ENCODE assay signal across 12 mouse cellular contexts in genomic region chr16:94254415-94254891, GRCm38 (mm10). TPM values are rescaled to one million over a fixed set of nuclear protein-coding genes. Genes with fewer than 3 reads are reported as not detected.
A peak's percentile ranks its signal among the peaks of the same experiment; 100 is the strongest.
DNase-seq lines count a peak whose midpoint lies in the region; ATAC-seq and TF ChIP-seq lines count a peak whose summit lies in the region.
"Had no signal": no experiment of that assay in that cellular context is flagged by ENCODE, and none has a peak within 500 bp of the region (broad histone marks: within the 10 kb centered on the region; RNA-seq: fewer than 3 reads in every experiment).

No protein-coding gene starts in this region.

- no peak overlapping the region for H3K27ac ChIP-seq in forebrain, embryonic 14.5 days (ENCODE audit: low read depth, low read length)
- no peak overlapping the region for H3K27ac ChIP-seq in forebrain, embryonic 11.5 days (ENCODE audit: low read depth, low read length)
- H3K27ac ChIP-seq in stomach, embryonic 15.5 days, result no peak overlapping the region
- H3K27ac ChIP-seq in stomach, postnatal 0 days (replicated peaks), result no peak overlapping the region
- 0 out of 2 replicates have a peak overlapping the region, but pooled peaks have one; percentile 17 for H3K27ac ChIP-seq in limb, embryonic 15.5 days
- H3K27ac ChIP-seq: liver, embryonic 13.5 days had no signal

- no peak for TF ChIP-seq CTCF in stomach, postnatal 0 days (IDR thresholded peaks at IDR 0.05; ENCODE audit: low read depth)

- peak; percentile 33 for DNase-seq in forebrain, embryonic 14.5 days (ENCODE audit: low spot score)
- no peak for DNase-seq in forebrain, embryonic 11.5 days (ENCODE audit: low spot score)
- no peak for DNase-seq in stomach, postnatal 0 days (ENCODE audit: low spot score)
- no peak for DNase-seq in cerebellum, adult 18-20 months
- DNase-seq in spleen, adult 18-20 months, result no peak
- DNase-seq in left cerebral cortex, postnatal 36 days (ENCODE audit: low spot score in 2 of 2), result no peak
- DNase-seq: cerebellum, postnatal 10 days; kidney, postnatal 36 days; liver, embryonic 13.5 days had no signal

- H3K4me3 ChIP-seq in forebrain, embryonic 14.5 days (ENCODE audit: low read depth, low read length), result no peak overlapping the region
- no peak overlapping the region for H3K4me3 ChIP-seq in forebrain, embryonic 11.5 days (ENCODE audit: low read depth, low read length)
- H3K4me3 ChIP-seq in stomach, embryonic 15.5 days (replicated peaks), result no peak overlapping the region
- no peak overlapping the region for H3K4me3 ChIP-seq in stomach, postnatal 0 days (ENCODE audit: low read depth, low read length)
- H3K4me3 ChIP-seq in limb, embryonic 15.5 days, result no peak overlapping the region
- H3K4me3 ChIP-seq: liver, embryonic 13.5 days had no signal

- intact Hi-C loops in left cerebral cortex, postnatal 36 days (cut with DNase I), result loop anchor here (5.0 to 10.0 kb wide), 2 partner anchors 42 to 130 kb away; no protein-coding TSS in a partner anchor

- 42% methylated on average over 12 of the region's 12 CpGs for WGBS in forebrain, embryonic 14.5 days
- WGBS in forebrain, embryonic 11.5 days, result 56% methylated on average over 12 of the region's 12 CpGs
- WGBS in stomach, embryonic 15.5 days, result 67% methylated on average over 12 of the region's 12 CpGs
- 68% methylated on average over 12 of the region's 12 CpGs for WGBS in stomach, postnatal 0 days
- 36% methylated on average over 12 of the region's 12 CpGs for WGBS in limb, embryonic 15.5 days

- no peaks in the 10 kb centered on the region for H3K27me3 ChIP-seq in forebrain, embryonic 14.5 days (replicated peaks; ENCODE audit: control insufficient read depth, insufficient read depth, low read length)
- no peaks in the 10 kb centered on the region; the same call in 1 of the 2 replicates for H3K27me3 ChIP-seq in forebrain, embryonic 11.5 days (ENCODE audit: control insufficient read depth, insufficient read depth, low read length)
- H3K27me3 ChIP-seq in stomach, embryonic 15.5 days (replicated peaks), result no peaks in the 10 kb centered on the region
- H3K27me3 ChIP-seq in stomach, postnatal 0 days (ENCODE audit: control insufficient read depth, insufficient read depth, low read length), result no peaks in the 10 kb centered on the region
- H3K27me3 ChIP-seq in limb, embryonic 15.5 days, result peaks cover 15% of the 10 kb centered on the region; the same call in 1 of the 2 replicates
- H3K27me3 ChIP-seq: liver, embryonic 13.5 days had no signal

- no peak for ATAC-seq in forebrain, embryonic 14.5 days
- ATAC-seq in forebrain, embryonic 11.5 days (replicated peaks; ENCODE audit: low FRiP score), result no peak
- ATAC-seq in stomach, embryonic 15.5 days (ENCODE audit: insufficient read depth, low FRiP score, low read depth), result no peak
- ATAC-seq in stomach, postnatal 0 days (ENCODE audit: low FRiP score, low TSS enrichment), result no peak
- ATAC-seq in limb, embryonic 15.5 days (ENCODE audit: insufficient number of reproducible peaks, low FRiP score, low TSS enrichment, low read depth), result no peak
- ATAC-seq: intestine, embryonic 16.5 days had no signal

- TF ChIP-seq EP300 in stomach, postnatal 0 days (optimal IDR thresholded peaks at IDR 0.05), result no peak

- H3K4me1 ChIP-seq in forebrain, embryonic 14.5 days (ENCODE audit: control insufficient read depth, insufficient read depth, low read length), result peaks cover 2% of the 10 kb centered on the region
- H3K4me1 ChIP-seq in forebrain, embryonic 11.5 days (replicated peaks; ENCODE audit: control insufficient read depth, insufficient read depth, low read length), result peaks cover 15% of the 10 kb centered on the region; the same call in 1 of the 2 replicates
- peaks cover 9% of the 10 kb centered on the region; the same call in 1 of the 2 replicates for H3K4me1 ChIP-seq in stomach, embryonic 15.5 days
- no peaks in the 10 kb centered on the region for H3K4me1 ChIP-seq in stomach, postnatal 0 days (replicated peaks; ENCODE audit: control insufficient read depth, insufficient read depth)
- H3K4me1 ChIP-seq in limb, embryonic 15.5 days, result peaks cover 23% of the 10 kb centered on the region
- H3K4me1 ChIP-seq: liver, embryonic 13.5 days had no signal

- H3K36me3 ChIP-seq in forebrain, embryonic 14.5 days (ENCODE audit: control insufficient read depth, insufficient read depth, low read length), result no peaks in the 10 kb centered on the region
- no peaks in the 10 kb centered on the region for H3K36me3 ChIP-seq in forebrain, embryonic 11.5 days (ENCODE audit: control insufficient read depth, insufficient read depth, low read length)
- H3K36me3 ChIP-seq in stomach, embryonic 15.5 days, result no peaks in the 10 kb centered on the region
- H3K36me3 ChIP-seq in stomach, postnatal 0 days (ENCODE audit: control insufficient read depth, insufficient read depth, low read length), result no peaks in the 10 kb centered on the region
- H3K36me3 ChIP-seq in limb, embryonic 15.5 days, result no peaks in the 10 kb centered on the region
- H3K36me3 ChIP-seq: liver, embryonic 13.5 days had no signal

- H3K9me3 ChIP-seq in forebrain, embryonic 14.5 days (replicated peaks; ENCODE audit: control insufficient read depth, low read length), result no peaks in the 10 kb centered on the region
- H3K9me3 ChIP-seq in forebrain, embryonic 11.5 days (ENCODE audit: control insufficient read depth, low read length), result no peaks in the 10 kb centered on the region
- H3K9me3 ChIP-seq in stomach, embryonic 15.5 days, result no peaks in the 10 kb centered on the region
- H3K9me3 ChIP-seq in stomach, postnatal 0 days (ENCODE audit: control insufficient read depth, low read length), result no peaks in the 10 kb centered on the region
- H3K9me3 ChIP-seq in limb, embryonic 15.5 days, result no peaks in the 10 kb centered on the region
- H3K9me3 ChIP-seq: liver, embryonic 13.5 days had no signal

- H3K9ac ChIP-seq in forebrain, embryonic 14.5 days (ENCODE audit: low read length), result no peak overlapping the region
- no peak overlapping the region for H3K9ac ChIP-seq in forebrain, embryonic 11.5 days (ENCODE audit: low read length)
- no peak overlapping the region for H3K9ac ChIP-seq in stomach, embryonic 15.5 days
- H3K9ac ChIP-seq in stomach, postnatal 0 days (ENCODE audit: low read length), result no peak overlapping the region
- H3K9ac ChIP-seq in limb, embryonic 15.5 days, result no peak overlapping the region
- H3K9ac ChIP-seq: liver, embryonic 13.5 days had no signal

- H3K4me2 ChIP-seq in forebrain, embryonic 14.5 days (ENCODE audit: low read length), result no peak overlapping the region
- H3K4me2 ChIP-seq in forebrain, embryonic 11.5 days (ENCODE audit: low read depth, low read length, severe bottlenecking), result no peak overlapping the region
- 0 out of 2 replicates have a peak overlapping the region, but pooled peaks have one; percentile 5 for H3K4me2 ChIP-seq in stomach, embryonic 15.5 days
- H3K4me2 ChIP-seq in stomach, postnatal 0 days (replicated peaks; ENCODE audit: low read depth), result no peak overlapping the region
- H3K4me2 ChIP-seq in limb, embryonic 15.5 days, result peak overlapping the region; percentile 21
- H3K4me2 ChIP-seq: liver, embryonic 13.5 days had no signal

RNA-seq across cellular contexts. Expression of gene Hlcs, which starts 58.9 kb away (rescaled TPM):
- polyA plus RNA-seq in forebrain, embryonic 14.5 days (2014; fragmentation: Nextera tagmentation; extraction: Ambion mirVana), result 3.9 and 4.0 TPM in 2 replicates
- polyA plus RNA-seq in forebrain, embryonic 11.5 days (2014; fragmentation: Nextera tagmentation; extraction: Ambion mirVana), result 13.8 TPM in 2 replicates
- polyA plus RNA-seq in stomach, embryonic 15.5 days (2015; fragmentation: Nextera tagmentation; extraction: Ambion mirVana), result 9.1 and 11.2 TPM in 2 replicates
- 7.0 TPM in 2 replicates for polyA plus RNA-seq in stomach, postnatal 0 days (2015; fragmentation: Nextera tagmentation; extraction: Ambion mirVana)
- polyA plus RNA-seq in limb, embryonic 15.5 days (2015; fragmentation: Nextera tagmentation; extraction: Ambion mirVana), result 7.8 and 8.5 TPM in 2 replicates
- 10 to 100 TPM; 15.6 to 20.0 TPM for total RNA-seq in left cerebral cortex, postnatal 36 days (2021)

Comparison
In these comparisons a context has a peak if more than half of its experiments do, and no peak if none do; other contexts are left out.
1. H3K4me2 ChIP-seq: peak in stomach, embryonic 15.5 days (single experiment) and limb, embryonic 15.5 days (single experiment); none in forebrain, embryonic 14.5 days (single experiment), forebrain, embryonic 11.5 days (single experiment) and stomach, postnatal 0 days (single experiment).